Mouse (Mus musculus) neutrophil, adult 65 days (primary cell): ENCODE data around the gene S100a14. TPM values are rescaled to one million over a fixed set of nuclear protein-coding genes. Genes with fewer than 3 reads are reported as not detected.

ENCODE experiments used
- total RNA-seq: library from RNA; stranded (reverse); gene quantifications from 2 replicates; pipeline ENCODE4 v1.2.4, GENCODE M21; 2023

S100a14 gene
- total RNA-seq, result not detected in 2 replicates

GRCm38 (mm10) chr3:90526580-90526979 lies at the start of gene S100a14:
Gene S100a14, plus strand, starts transcription at chr3:90526856.

DNA sequence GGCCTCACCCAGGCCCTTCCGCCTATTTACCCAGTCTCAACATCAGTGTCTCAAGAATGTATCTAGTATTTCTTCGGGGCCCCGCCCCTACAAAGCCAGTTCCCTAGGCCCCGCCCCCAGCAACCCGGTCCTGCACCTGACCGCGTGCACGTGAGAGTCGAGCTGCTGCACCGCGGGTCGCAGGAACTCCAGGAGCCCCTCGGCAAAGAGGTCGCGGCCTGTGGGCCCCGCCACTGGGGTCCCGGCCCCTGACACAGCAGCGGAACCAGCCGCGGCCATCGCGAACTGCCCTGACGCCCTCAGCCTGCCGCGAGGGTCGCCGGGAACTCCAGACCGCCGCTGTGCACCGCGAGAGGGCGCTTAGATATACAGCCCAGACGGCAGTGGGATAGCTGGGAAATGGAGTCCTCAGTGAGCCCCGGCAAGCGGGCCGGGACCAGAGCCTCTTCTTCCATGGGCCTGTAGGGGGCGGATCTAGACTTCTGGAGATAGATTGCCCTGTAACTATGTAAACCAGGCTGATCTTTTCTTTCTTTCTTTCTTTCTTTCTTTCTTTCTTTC lies 35.9 kb upstream of the S100a14 start, which contains the start of gene Snapin:
Gene Snapin (minus strand): TSS at position 338 of the 561 bp plus-strand sequence.

DNA sequence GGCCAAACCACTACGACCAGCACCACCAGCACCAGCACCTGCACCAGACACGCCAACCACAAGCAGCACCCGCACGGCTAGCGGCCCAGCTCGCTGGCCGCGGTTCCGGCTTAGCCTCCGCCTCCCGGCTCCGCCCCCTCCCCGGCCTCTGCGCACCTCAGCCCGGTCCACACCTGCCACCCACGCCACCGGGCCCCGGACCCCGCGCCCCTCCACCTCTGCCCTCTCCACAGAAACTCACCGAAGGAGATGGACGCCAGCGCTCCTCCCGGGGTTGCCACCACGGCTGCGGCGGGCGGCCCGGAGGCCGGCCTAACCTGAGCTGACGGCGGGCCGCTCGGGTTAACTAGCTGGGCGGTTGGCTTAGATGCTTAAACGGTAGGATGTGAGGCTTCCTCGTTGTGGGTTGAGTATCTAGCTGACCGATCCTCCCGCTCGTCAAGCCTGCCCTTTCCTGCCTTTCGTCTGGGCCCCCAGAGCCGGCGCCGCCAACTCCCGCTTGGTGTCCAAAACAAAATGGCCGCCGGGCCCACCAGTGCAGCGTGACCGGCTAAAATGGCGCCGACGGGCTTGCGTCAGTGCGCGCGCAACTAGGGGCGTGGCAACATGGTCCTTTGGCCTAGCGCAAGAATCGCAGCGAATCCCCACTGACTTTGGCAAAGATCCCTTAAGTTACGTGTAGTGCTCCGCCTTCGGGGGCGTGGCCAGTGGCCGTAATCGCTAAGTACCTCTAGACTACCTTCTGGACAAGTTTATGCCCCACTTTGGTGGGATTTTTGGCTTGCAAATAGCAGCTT lies 17.5 kb upstream of the S100a14 start, which contains the start of gene Chtop:
Gene Chtop (minus strand): TSS at position 549 of the 797 bp plus-strand sequence.

GRCm38 (mm10) chr3:90513796-90514590 lies 12.7 kb upstream of the S100a14 start, which contains the start of the genes S100a1 and S100a13:
Gene S100a1, minus strand, starts transcription at chr3:90514392.
Gene S100a13, plus strand, starts transcription at chr3:90514435.

GRCm38 (mm10) chr3:90537141-90537904 lies 10.7 kb downstream of the S100a14 start, which contains the start of gene S100a16:
Gene S100a16, plus strand, starts transcription at chr3:90537254.

DNA sequence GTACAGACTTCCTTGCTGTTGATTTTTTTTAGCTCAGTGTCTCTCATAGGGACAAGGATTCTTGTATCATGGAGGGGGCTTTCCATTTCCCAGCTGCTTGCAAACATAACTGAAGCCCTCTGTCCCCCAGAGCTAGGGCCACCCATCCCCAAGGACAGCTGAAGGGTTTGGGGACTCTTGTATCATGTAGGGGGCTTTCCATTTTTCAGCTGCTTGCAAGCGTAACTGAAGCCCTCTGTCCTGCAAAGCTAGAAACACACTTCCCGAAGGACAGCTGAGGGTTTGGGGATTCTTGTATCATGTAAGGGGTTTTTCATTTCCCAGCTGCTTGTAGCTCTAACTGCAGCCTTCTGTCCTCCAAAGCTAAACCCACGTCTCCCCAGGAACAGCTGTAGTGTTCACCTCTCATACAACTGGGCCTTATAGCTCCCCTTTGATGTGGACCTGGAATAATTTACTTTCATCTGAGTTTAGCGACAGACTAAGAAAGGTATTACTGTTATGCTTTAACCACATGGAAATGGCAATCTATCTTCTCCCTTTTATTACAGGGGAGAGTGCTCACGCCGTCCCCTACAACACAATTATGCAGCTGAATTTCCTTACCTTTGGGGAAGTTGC lies 33.5 kb downstream of the S100a14 start, which contains the start of gene S100a3:
Gene S100a3 (plus strand): TSS at position 571 of the 621 bp plus-strand sequence.

Other genes starting within 250 kb of the S100a14 start
- 67.4 and 68.3 TPM in 2 replicates for gene Gatad2b, start 233.7 kb upstream of the S100a14 start, total RNA-seq
- gene Slc27a3, start 136.9 kb upstream of the S100a14 start, total RNA-seq, result 0.50 and 0.76 TPM in 2 replicates
- gene Ints3, start 93.2 kb upstream of the S100a14 start, total RNA-seq, result 40.4 and 44.8 TPM in 2 replicates
- gene Npr1, start 61.0 kb upstream of the S100a14 start, total RNA-seq, result 0.69 TPM in 1 of 2 replicates, not detected in the other
- 56.3 and 69.0 TPM in 2 replicates for gene Ilf2, start 50.7 kb upstream of the S100a14 start, total RNA-seq
- 31.8 and 36.7 TPM in 2 replicates for gene Snapin, start 35.8 kb upstream of the S100a14 start, total RNA-seq
- gene Chtop, start 17.4 kb upstream of the S100a14 start, total RNA-seq, result 84.3 and 109 TPM in 2 replicates
- gene S100a1, start 12.5 kb upstream of the S100a14 start, total RNA-seq, result 15.8 and 19.3 TPM in 2 replicates
- gene S100a13, start 12.4 kb upstream of the S100a14 start, total RNA-seq, result 35.7 and 46.4 TPM in 2 replicates
- gene S100a16, start 10.4 kb downstream of the S100a14 start, total RNA-seq, result not detected in 2 replicates
- 7.2 and 9.0 TPM in 2 replicates for gene S100a3, start 33.7 kb downstream of the S100a14 start, total RNA-seq
- gene S100a2, start 63.4 kb downstream of the S100a14 start, total RNA-seq, result 4.0 TPM in 1 of 2 replicates, not detected in the other
- not detected in 2 replicates for gene Gm42674, start 75.0 kb downstream of the S100a14 start, total RNA-seq
- 255 and 265 TPM in 2 replicates for gene S100a4, start 76.9 kb downstream of the S100a14 start, total RNA-seq
- 1.8 TPM in 1 of 2 replicates, not detected in the other for gene S100a5, start 81.7 kb downstream of the S100a14 start, total RNA-seq
- 1,586 and 1,659 TPM in 2 replicates for gene S100a6, start 86.0 kb downstream of the S100a14 start, total RNA-seq
- gene S100a7a, start 127.2 kb downstream of the S100a14 start, total RNA-seq, result 1.6 and 1.7 TPM in 2 replicates
- 28,077 and 51,899 TPM in 2 replicates for gene S100a8, start 142.1 kb downstream of the S100a14 start, total RNA-seq
- 41,670 and 63,036 TPM in 2 replicates for gene S100a9, start 168.9 kb downstream of the S100a14 start, total RNA-seq
- gene Pglyrp4, start 200.1 kb downstream of the S100a14 start, total RNA-seq, result 1.2 and 1.7 TPM in 2 replicates